Mouse (Mus musculus) small intestine, adult 2 months (tissue): ENCODE measurements at regions not wholly inside any gene's neighbourhood (a gene's known extent, or its start where the extent isn't known, plus 50 kb on each side); places are given as distances from the start of the nearest gene placed in this dataset.

Source experiments
- H3K27ac ChIP-seq: fragments of 200-500 bp; 2 replicates; pipeline ENCODE4 v1.5.1; 2012; ENCODE audit warnings: low read depth, low read length, control low read depth, inconsistent platforms; ENCODE audit not compliant: insufficient read depth
- H3K27me3 ChIP-seq: fragments of 200-500 bp; 2 replicates; pipeline ENCODE4 v1.6.1; 2012; ENCODE audit warnings: mild to moderate bottlenecking, moderate library complexity, low read length, inconsistent platforms; ENCODE audit not compliant: control insufficient read depth, insufficient read depth
- H3K36me3 ChIP-seq: fragments of 200-500 bp; 2 replicates; pipeline ENCODE4 v1.6.1; 2012; ENCODE audit warnings: mild to moderate bottlenecking, low read length, control low read depth, inconsistent platforms; ENCODE audit not compliant: control insufficient read depth, insufficient read depth
- H3K4me1 ChIP-seq: fragments of 200-500 bp; 2 replicates; pipeline ENCODE4 v1.6.1; 2012; ENCODE audit warnings: low read length, inconsistent platforms, mixed read lengths; ENCODE audit not compliant: control insufficient read depth, insufficient read depth, insufficient read length
- H3K4me3 ChIP-seq: fragments of 200-500 bp; 2 replicates; pipeline ENCODE4 v1.5.1; 2012; ENCODE audit warnings: low read depth, mild to moderate bottlenecking, control low read depth, inconsistent platforms, low read length, moderate library complexity
- CTCF ChIP-seq: fragments of 200-500 bp; IDR thresholded peaks from 2 replicates; pipeline ENCODE4 v1.5.1; 2012; ENCODE audit warnings: low read depth, mild to moderate bottlenecking, control low read depth, inconsistent platforms, low read length, moderate library complexity, mixed read lengths; ENCODE audit not compliant: insufficient replicate concordance, insufficient read length; ENCODE audit errors: extremely low read depth
- POLR2A ChIP-seq: fragments of 200-500 bp; IDR thresholded peaks from 2 replicates; pipeline ENCODE4 v1.6.1; 2012; ENCODE audit warnings: low read depth, mild to moderate bottlenecking, control low read depth, inconsistent platforms, low read length, moderate library complexity
- WGBS: fragments of 180-500 bp; shearing (Covaris S2); methylation state at CpG from one replicate; pipeline ENCODE4 v1.1.7; 2018; 5-methylcytosine and 5-hydroxymethylcytosine counted together

DNA sequence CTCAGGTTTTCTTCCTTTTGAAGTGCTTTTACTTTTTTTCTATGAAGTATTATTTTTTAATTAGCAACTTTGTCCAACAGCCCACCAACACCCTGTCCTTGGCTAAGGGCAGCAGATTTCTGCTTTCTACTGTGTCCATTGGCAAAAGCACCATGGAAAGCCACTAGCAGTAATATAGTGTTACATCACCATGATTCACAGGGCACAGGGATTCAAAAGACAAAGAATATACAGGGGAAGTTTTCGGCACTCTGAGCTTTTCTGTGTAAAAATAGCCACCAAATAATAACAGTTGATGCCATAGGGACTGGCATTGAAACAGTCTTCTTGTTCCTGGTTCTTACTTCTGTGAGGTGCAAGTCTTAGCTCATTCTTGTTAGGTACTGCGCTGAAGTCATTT, 89.8 kb upstream of the Tspan5 start:
- no peak overlapping the region for H3K4me3 ChIP-seq
- no peak overlapping the region for H3K27ac ChIP-seq
- TF ChIP-seq POLR2A = no peak
- TF ChIP-seq CTCF = no peak
- H3K36me3 ChIP-seq = no peaks in the 10 kb centered on the region
- H3K4me1 ChIP-seq = no peaks in the 10 kb centered on the region
- H3K27me3 ChIP-seq = no peaks in the 10 kb centered on the region
- WGBS = 98% methylated on average over 2 of the region's 2 CpGs

DNA sequence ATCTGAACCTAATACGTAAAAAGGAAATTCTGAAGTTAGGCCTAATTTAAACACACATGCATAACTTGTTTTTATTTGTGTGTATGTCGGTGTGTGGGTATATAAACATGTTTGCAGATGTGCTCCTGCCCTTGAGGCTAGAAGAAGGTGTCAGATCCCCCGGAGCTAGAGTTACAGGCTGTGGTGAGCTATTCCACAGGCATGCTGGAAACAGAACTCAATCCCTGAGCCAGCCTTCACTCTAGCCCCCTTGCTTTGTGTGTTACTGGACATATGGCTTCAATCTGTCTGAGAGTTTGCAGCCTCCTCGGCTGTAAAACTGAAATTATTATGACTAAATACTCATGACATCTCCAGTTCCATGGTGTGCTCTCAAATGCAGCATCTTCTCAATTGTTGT, 89.3 kb upstream of the Tspan5 start:
- 86% methylated on average over 4 of the region's 4 CpGs for WGBS
- Histone ChIP-seq H3K27me3 (no peaks in the 10 kb centered on the region), H3K27ac (no peak overlapping the region), H3K4me1 (no peaks in the 10 kb centered on the region), H3K4me3 (no peak overlapping the region), H3K36me3 (no peaks in the 10 kb centered on the region)
- no peak for TF ChIP-seq POLR2A
- no peak for TF ChIP-seq CTCF

DNA sequence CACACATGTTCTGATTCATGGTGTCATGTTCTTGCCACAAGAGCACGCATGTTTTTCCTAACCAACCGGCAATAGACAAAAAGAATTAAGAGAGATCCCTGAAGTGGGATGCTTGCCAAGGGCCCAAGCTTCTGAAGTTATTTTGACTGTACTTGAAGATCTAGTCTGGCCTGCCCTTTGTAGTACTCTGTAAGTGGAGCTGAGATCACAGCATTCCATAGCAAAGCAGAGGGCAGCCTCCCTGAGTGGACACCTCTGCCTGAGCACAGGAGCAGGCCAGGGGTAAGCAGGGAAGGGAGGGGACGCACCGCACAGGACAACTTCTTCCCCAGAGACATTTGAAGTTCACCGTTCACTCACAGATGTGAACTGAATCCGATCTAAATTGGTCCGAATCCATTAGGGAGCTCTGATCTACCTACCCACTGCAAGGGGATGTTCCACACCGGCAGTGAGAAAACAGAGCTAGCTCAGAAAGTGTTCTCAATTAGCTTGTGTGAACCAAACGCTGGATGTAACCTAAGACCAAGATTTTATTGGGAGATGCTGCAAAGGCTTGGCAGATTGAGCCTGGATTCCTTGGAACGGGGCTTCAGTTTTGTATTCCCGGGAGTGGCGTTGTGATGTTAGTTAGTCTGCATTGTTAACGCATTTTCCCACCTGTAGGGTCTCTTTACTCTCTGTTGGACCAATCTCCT, 88.3 kb upstream of the Tspan5 start:
- 91% methylated on average over 13 of the region's 13 CpGs for WGBS
- no peaks in the 10 kb centered on the region for H3K4me1 ChIP-seq
- TF ChIP-seq CTCF (no peak), POLR2A (no peak)
- no peak overlapping the region for H3K4me3 ChIP-seq
- H3K27me3 ChIP-seq = no peaks in the 10 kb centered on the region
- H3K27ac ChIP-seq = no peak overlapping the region
- H3K36me3 ChIP-seq = no peaks in the 10 kb centered on the region

DNA sequence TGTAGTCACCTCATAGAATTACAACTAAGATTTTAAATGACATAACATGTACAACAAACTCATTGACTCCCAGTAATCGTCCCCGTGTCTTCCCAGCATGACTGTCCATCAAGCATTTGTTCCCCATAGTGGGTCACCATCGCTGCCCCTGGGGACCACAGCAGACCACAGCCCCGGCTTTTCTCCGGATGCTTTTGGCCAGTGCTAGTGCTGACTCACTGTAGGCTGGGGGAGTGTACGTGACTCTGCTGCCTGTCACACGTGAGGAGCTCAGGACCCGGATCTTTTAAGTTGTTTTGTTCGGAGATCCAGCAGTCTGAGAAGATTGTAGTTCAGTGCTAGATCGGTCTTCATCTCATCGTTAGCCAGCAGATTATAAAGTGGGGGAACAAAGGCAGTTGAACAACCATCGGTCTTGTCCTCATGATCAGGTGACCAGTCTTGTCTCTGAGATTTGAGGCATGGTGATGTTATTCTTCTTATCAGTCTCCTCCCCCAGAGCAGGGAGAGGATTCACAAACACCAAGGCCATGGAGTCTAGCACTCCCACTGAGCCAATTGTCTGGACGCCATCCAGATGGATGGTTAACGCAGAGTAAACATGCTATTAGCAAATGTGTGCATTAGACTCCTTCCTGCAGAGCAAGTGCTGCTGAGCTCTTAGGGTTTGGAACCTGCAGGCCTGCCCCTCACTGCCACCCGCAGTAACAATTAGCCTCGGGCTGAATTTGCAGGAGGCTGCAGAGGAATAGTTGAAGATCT, 87.2 kb upstream of the Tspan5 start:
- 65% methylated on average over 16 of the region's 16 CpGs for WGBS
- H3K36me3 ChIP-seq = no peaks in the 10 kb centered on the region
- no peak for TF ChIP-seq CTCF
- TF ChIP-seq POLR2A = no peak
- H3K4me3 ChIP-seq = no peak overlapping the region
- no peaks in the 10 kb centered on the region for H3K27me3 ChIP-seq
- no peaks in the 10 kb centered on the region for H3K4me1 ChIP-seq
- no peak overlapping the region for H3K27ac ChIP-seq

DNA sequence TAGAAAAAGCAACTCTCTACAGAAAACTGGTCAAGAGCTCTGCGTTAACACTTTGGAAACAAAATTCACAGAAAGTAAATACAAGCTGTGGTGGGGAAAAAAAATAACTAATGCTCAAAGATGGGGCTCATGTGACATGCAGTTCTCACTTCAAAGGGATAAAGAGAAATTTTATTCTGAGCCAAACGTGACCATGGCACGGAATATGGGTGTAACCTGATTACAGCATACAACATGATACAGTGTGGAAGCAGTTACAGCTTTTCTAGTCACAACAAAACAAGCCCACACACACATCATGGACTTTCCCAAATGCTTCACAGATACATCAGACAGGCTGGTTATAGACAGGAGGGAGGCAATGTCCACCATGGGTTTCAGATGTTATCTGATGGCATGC, 86.5 kb upstream of the Tspan5 start:
- no peaks in the 10 kb centered on the region for H3K4me1 ChIP-seq
- WGBS = 80% methylated on average over 3 of the region's 3 CpGs

DNA sequence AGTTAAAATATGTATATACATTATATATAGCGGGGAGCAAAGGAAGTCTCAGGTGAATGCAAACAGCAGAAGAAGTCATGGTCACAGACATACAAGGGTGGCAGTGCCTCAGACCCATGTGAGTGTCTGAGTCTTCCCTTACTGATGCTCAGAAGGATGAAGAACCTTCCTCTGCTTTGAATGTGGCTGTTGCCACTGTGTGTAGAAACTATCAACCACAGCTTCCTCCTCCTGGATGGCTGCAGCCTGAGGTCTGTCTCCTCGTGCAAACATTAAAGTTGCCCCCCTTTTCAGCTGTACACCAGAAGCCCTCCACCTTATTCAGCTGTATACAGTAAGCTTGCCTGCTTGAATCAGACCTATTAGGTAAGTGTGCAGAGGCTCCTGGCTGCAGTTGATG, 79.4 kb upstream of the Tspan5 start:
- Histone ChIP-seq H3K27me3 (no peaks in the 10 kb centered on the region), H3K27ac (no peak overlapping the region), H3K4me1 (0 out of 2 replicates have a peak, but pooled peaks cover 1% of the 10 kb centered on the region), H3K36me3 (no peaks in the 10 kb centered on the region), H3K4me3 (no peak overlapping the region)
- WGBS = 73% methylated on average over 2 of the region's 2 CpGs
- TF ChIP-seq CTCF (no peak), POLR2A (no peak)

More for the DNA sequence above, 86.5 kb upstream of the Tspan5 start:
- H3K36me3 ChIP-seq = no peaks in the 10 kb centered on the region
- no peak for TF ChIP-seq CTCF
- no peak for TF ChIP-seq POLR2A
- no peak overlapping the region for H3K27ac ChIP-seq
- H3K27me3 ChIP-seq = no peaks in the 10 kb centered on the region
- H3K4me3 ChIP-seq = no peak overlapping the region

DNA sequence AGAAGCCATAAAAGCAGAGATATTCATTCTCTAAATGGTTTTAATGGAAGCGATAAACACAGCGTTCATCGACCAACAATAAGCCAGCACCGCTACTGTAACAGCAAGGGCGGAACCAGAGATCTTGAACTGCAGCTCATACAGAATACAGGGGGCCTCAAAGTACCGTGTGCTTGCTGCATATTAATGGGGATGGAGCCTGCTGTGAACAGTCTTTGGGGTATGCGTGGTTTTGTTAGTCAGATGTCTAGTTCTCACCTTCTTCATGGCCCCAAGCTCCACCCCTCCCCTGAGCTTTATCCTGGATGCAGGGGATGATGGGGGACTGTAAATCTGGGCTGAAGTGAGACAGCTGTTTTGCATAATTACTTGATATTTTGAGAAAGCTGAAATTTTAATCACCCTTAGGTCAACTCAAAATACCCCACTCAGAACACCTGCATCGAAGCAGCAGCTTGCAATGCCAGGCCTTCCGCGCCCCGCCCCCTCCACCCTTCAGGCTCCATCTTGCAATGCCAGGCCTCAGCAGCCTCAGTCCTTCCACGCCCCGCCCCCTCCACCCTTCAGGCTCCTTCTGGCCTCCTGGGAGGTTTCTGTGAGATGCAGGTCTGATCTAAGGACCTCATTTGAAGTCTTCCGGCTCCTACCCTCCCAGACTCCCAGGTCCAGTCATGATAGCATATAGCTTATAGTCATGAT, 73.5 kb upstream of the Tspan5 start:
- no peak for TF ChIP-seq CTCF
- TF ChIP-seq POLR2A = no peak
- Histone ChIP-seq H3K4me1 (0 out of 2 replicates have a peak, but pooled peaks cover 1% of the 10 kb centered on the region), H3K36me3 (no peaks in the 10 kb centered on the region), H3K27ac (no peak overlapping the region), H3K27me3 (no peaks in the 10 kb centered on the region), H3K4me3 (no peak overlapping the region)
- 87% methylated on average over 14 of the region's 14 CpGs for WGBS
